Mouse (Mus musculus) midbrain, embryonic 13.5 days (tissue): ENCODE data around the gene Lep. TPM values are rescaled to one million over a fixed set of nuclear protein-coding genes. Genes with fewer than 3 reads are reported as not detected.

Source experiments
- ATAC-seq: fragments of 200-750 bp; cut with Nextera tagmentation; 2 replicates; pipeline ENCODE4 v1.8.0; 2017; ENCODE audit warnings: mild to moderate bottlenecking, moderate TSS enrichment, moderate library complexity
- H3K27ac ChIP-seq: fragments of 300-500 bp; sonication (generic); 2 replicates; pipeline ENCODE4 v1.5.1; 2015; ENCODE audit warnings: inconsistent platforms, mild to moderate bottlenecking, moderate library complexity
- H3K27me3 ChIP-seq: fragments of 300-500 bp; sonication (generic); 2 replicates; pipeline ENCODE4 v1.6.1; 2015; ENCODE audit warnings: mild to moderate bottlenecking, inconsistent platforms
- H3K36me3 ChIP-seq: fragments of 300-500 bp; sonication (generic); 2 replicates; pipeline ENCODE4 v1.6.1; 2015; ENCODE audit warnings: mild to moderate bottlenecking, inconsistent platforms
- H3K4me1 ChIP-seq: fragments of 300-500 bp; sonication (generic); replicated peaks from 2 replicates; pipeline ENCODE4 v1.6.1; 2015; ENCODE audit warnings: inconsistent platforms
- H3K4me2 ChIP-seq: fragments of 300-500 bp; sonication (generic); replicated peaks from 2 replicates; pipeline ENCODE4 v1.6.1; 2015; ENCODE audit warnings: moderate library complexity, mild to moderate bottlenecking, inconsistent platforms
- H3K4me3 ChIP-seq: fragments of 300-500 bp; sonication (generic); replicated peaks from 2 replicates; pipeline ENCODE4 v1.5.1; 2015; ENCODE audit warnings: mild to moderate bottlenecking, inconsistent platforms
- H3K9ac ChIP-seq: fragments of 300-500 bp; sonication (generic); replicated peaks from 2 replicates; pipeline ENCODE4 v1.6.1; 2015; ENCODE audit warnings: mild to moderate bottlenecking, inconsistent platforms
- H3K9me3 ChIP-seq: fragments of 300-500 bp; sonication (generic); 2 replicates; pipeline ENCODE4 v1.6.1; 2016; ENCODE audit warnings: mild to moderate bottlenecking, inconsistent platforms
- WGBS: fragments of 180-500 bp; shearing (Covaris S2); methylation state at CpG from one replicate; pipeline ENCODE4 v1.1.7; 2015; 5-methylcytosine and 5-hydroxymethylcytosine counted together
- polyA plus RNA-seq: library from polyadenylated mRNA; unstranded; fragments of >200 nt; fragmentation: Nextera tagmentation; extraction: Ambion mirVana; gene quantifications from 2 replicates; pipeline ENCODE4 v1.2.1, GENCODE M21; 2015

Lep gene
- polyA plus RNA-seq, 1 experiment from 2014 or later, result not detected

- Histone ChIP-seq H3K27ac (no peak overlapping the region), H3K4me2 (no peak overlapping the region), H3K9me3 (no peaks in the 10 kb centered on the region), H3K9ac (no peak overlapping the region), H3K4me1 (peaks cover 14% of the 10 kb centered on the region; the same call in 1 of the 2 replicates), H3K36me3 (no peaks in the 10 kb centered on the region), H3K4me3 (no peak overlapping the region), H3K27me3 (peaks cover 30% of the 10 kb centered on the region; the same call in 1 of the 2 replicates)
- no peak for ATAC-seq
- WGBS, result 34% methylated on average over 12 of the region's 12 CpGs
Observed at GRCm38 (mm10) chr6:29025796-29026482, 34.1 kb upstream of the Lep start.

- 21% methylated on average over 6 of the region's 6 CpGs for WGBS
- Histone ChIP-seq H3K4me1 (peaks cover 14% of the 10 kb centered on the region; the same call in 1 of the 2 replicates), H3K9me3 (no peaks in the 10 kb centered on the region), H3K4me2 (no peak overlapping the region), H3K4me3 (no peak overlapping the region), H3K9ac (no peak overlapping the region), H3K27ac (no peak overlapping the region), H3K36me3 (no peaks in the 10 kb centered on the region), H3K27me3 (peaks cover 24% of the 10 kb centered on the region; the same call in 1 of the 2 replicates)
- no peak for ATAC-seq
Observed at GRCm38 (mm10) chr6:29026766-29027165, 33.3 kb upstream of the Lep start.

- no peak overlapping the region for H3K9ac ChIP-seq
- no peak overlapping the region for H3K27ac ChIP-seq
- 58% methylated on average over 5 of the region's 5 CpGs for WGBS
- no peaks in the 10 kb centered on the region for H3K36me3 ChIP-seq
- peaks cover 14% of the 10 kb centered on the region; the same call in 1 of the 2 replicates for H3K4me1 ChIP-seq
- peaks cover 16% of the 10 kb centered on the region; the same call in 1 of the 2 replicates for H3K27me3 ChIP-seq
- no peaks in the 10 kb centered on the region for H3K9me3 ChIP-seq
- no peak overlapping the region for H3K4me3 ChIP-seq
- no peak overlapping the region for H3K4me2 ChIP-seq
- ATAC-seq, result no peak
Observed at GRCm38 (mm10) chr6:29028129-29028528, 31.9 kb upstream of the Lep start.

GRCm38 (mm10) chr6:29029521-29029920 is 30.5 kb upstream of the Lep start:
- H3K36me3 ChIP-seq, result no peaks in the 10 kb centered on the region
- WGBS, result 77% methylated on average over 6 of the region's 6 CpGs
- H3K27me3 ChIP-seq, result peaks cover 16% of the 10 kb centered on the region; the same call in 1 of the 2 replicates
- H3K9me3 ChIP-seq, result no peaks in the 10 kb centered on the region
- no peak for ATAC-seq
- no peak overlapping the region for H3K9ac ChIP-seq
- H3K4me3 ChIP-seq, result no peak overlapping the region
- no peak overlapping the region for H3K4me2 ChIP-seq
- H3K27ac ChIP-seq, result no peak overlapping the region
- peaks cover 18% of the 10 kb centered on the region for H3K4me1 ChIP-seq

- Histone ChIP-seq H3K36me3 (no peaks in the 10 kb centered on the region), H3K4me2 (no peak overlapping the region), H3K9ac (no peak overlapping the region), H3K4me1 (peaks cover 17% of the 10 kb centered on the region), H3K27ac (no peak overlapping the region), H3K9me3 (no peaks in the 10 kb centered on the region), H3K4me3 (no peak overlapping the region), H3K27me3 (peaks cover 4% of the 10 kb centered on the region; the same call in 1 of the 2 replicates)
- 0 out of 2 replicates have a peak, but pooled peaks have one; percentile 47 for ATAC-seq
- 66% methylated on average over 6 of the region's 6 CpGs for WGBS
Observed at GRCm38 (mm10) chr6:29031216-29031615, 28.8 kb upstream of the Lep start.

- WGBS, result 89% methylated on average over 13 of the region's 13 CpGs
- no peaks in the 10 kb centered on the region for H3K36me3 ChIP-seq
- H3K9ac ChIP-seq, result no peak overlapping the region
- H3K4me1 ChIP-seq, result peaks cover 14% of the 10 kb centered on the region
- ATAC-seq, result no peak
- no peaks in the 10 kb centered on the region for H3K9me3 ChIP-seq
- H3K4me3 ChIP-seq, result no peak overlapping the region
- peaks cover 4% of the 10 kb centered on the region; the same call in 1 of the 2 replicates for H3K27me3 ChIP-seq
- H3K4me2 ChIP-seq, result no peak overlapping the region
- no peak overlapping the region for H3K27ac ChIP-seq
Observed at GRCm38 (mm10) chr6:29031704-29032310, 28.2 kb upstream of the Lep start.

GRCm38 (mm10) chr6:29032411-29032810 is 27.6 kb upstream of the Lep start:
- Histone ChIP-seq H3K4me1 (peaks cover 14% of the 10 kb centered on the region), H3K4me3 (no peak overlapping the region), H3K9me3 (no peaks in the 10 kb centered on the region), H3K4me2 (no peak overlapping the region), H3K27ac (no peak overlapping the region), H3K27me3 (0 out of 2 replicates have a peak, but pooled peaks cover 2% of the 10 kb centered on the region), H3K9ac (no peak overlapping the region), H3K36me3 (no peaks in the 10 kb centered on the region)
- ATAC-seq, result no peak
- 94% methylated on average over 12 of the region's 12 CpGs for whole genome bisulfite sequencing

GRCm38 (mm10) chr6:29033981-29034646 is 25.9 kb upstream of the Lep start:
- no peak overlapping the region for H3K4me2 ChIP-seq
- H3K27me3 ChIP-seq, result no peaks in the 10 kb centered on the region
- no peaks in the 10 kb centered on the region for H3K36me3 ChIP-seq
- H3K9ac ChIP-seq, result no peak overlapping the region
- H3K4me1 ChIP-seq, result peaks cover 14% of the 10 kb centered on the region
- no peaks in the 10 kb centered on the region for H3K9me3 ChIP-seq
- WGBS, result 36% methylated on average over 7 of the region's 7 CpGs
- ATAC-seq, result peak; percentile 67
- peak overlapping the region; percentile 71 for H3K27ac ChIP-seq
- no peak overlapping the region for H3K4me3 ChIP-seq

- peaks cover 14% of the 10 kb centered on the region for H3K4me1 ChIP-seq
- no peaks in the 10 kb centered on the region for H3K36me3 ChIP-seq
- H3K9ac ChIP-seq, result no peak overlapping the region
- 53% methylated on average over 4 of the region's 4 CpGs for WGBS
- no peak overlapping the region for H3K4me3 ChIP-seq
- no peak overlapping the region for H3K4me2 ChIP-seq
- H3K9me3 ChIP-seq, result no peaks in the 10 kb centered on the region
- no peak overlapping the region for H3K27ac ChIP-seq
- ATAC-seq, result 0 out of 2 replicates have a peak, but pooled peaks have one; percentile 22
- H3K27me3 ChIP-seq, result no peaks in the 10 kb centered on the region
Observed at GRCm38 (mm10) chr6:29036698-29037097, 23.3 kb upstream of the Lep start.

- no peak overlapping the region for H3K27ac ChIP-seq
- no peaks in the 10 kb centered on the region for H3K9me3 ChIP-seq
- H3K27me3 ChIP-seq, result no peaks in the 10 kb centered on the region
- no peak overlapping the region for H3K4me2 ChIP-seq
- ATAC-seq, result no peak
- no peaks in the 10 kb centered on the region for H3K36me3 ChIP-seq
- H3K4me3 ChIP-seq, result no peak overlapping the region
- no peak overlapping the region for H3K9ac ChIP-seq
- WGBS, result 87% methylated on average over 2 of the region's 2 CpGs
- H3K4me1 ChIP-seq, result no peaks in the 10 kb centered on the region
Observed at GRCm38 (mm10) chr6:29040266-29040665, 19.8 kb upstream of the Lep start.

- Histone ChIP-seq H3K9ac (no peak overlapping the region), H3K4me3 (no peak overlapping the region), H3K4me1 (no peaks in the 10 kb centered on the region), H3K27me3 (no peaks in the 10 kb centered on the region), H3K4me2 (no peak overlapping the region), H3K36me3 (no peaks in the 10 kb centered on the region), H3K27ac (no peak overlapping the region), H3K9me3 (no peaks in the 10 kb centered on the region)
- ATAC-seq, result no peak
Observed at GRCm38 (mm10) chr6:29044029-29044428, 16.0 kb upstream of the Lep start.

- ATAC-seq, result no peak; the same call in 1 of the 2 replicates
- no peaks in the 10 kb centered on the region for H3K36me3 ChIP-seq
- no peaks in the 10 kb centered on the region for H3K9me3 ChIP-seq
- no peak overlapping the region for H3K27ac ChIP-seq
- no peak overlapping the region for H3K9ac ChIP-seq
- H3K27me3 ChIP-seq, result no peaks in the 10 kb centered on the region
- no peak overlapping the region for H3K4me3 ChIP-seq
- H3K4me2 ChIP-seq, result no peak overlapping the region
- H3K4me1 ChIP-seq, result peaks cover 12% of the 10 kb centered on the region
- WGBS, result 62% methylated on average over 5 of the region's 5 CpGs
Observed at GRCm38 (mm10) chr6:29049926-29050325, 10.1 kb upstream of the Lep start.
